Mouse (Mus musculus) adrenal gland, postnatal 36 days (tissue): Measurements from ENCODE around the gene Per1. TPM values are rescaled to one million over a fixed set of nuclear protein-coding genes. Genes with fewer than 3 reads are reported as not detected.

ENCODE experiments used
- DNase-seq, 2 experiments: peaks; one replicate each; pipeline ENCODE4 v3.0.0; 2021; ENCODE audit warnings: mixed read lengths in 1 of 2
- long read RNA-seq, 2 experiments: library from polyadenylated mRNA; stranded (forward); transcript quantifications; one replicate each; pipeline ENCODE4 v2.0.0; 2021; ENCODE audit warnings: borderline sequencing depth in 2 of 2
- total RNA-seq, 2 experiments: library from RNA; stranded (reverse); gene quantifications; 2 replicates each; pipeline ENCODE4 v1.2.3; 2021

The Per1 gene
- 100 to 1,000 TPM; 112 to 153 TPM for total RNA-seq
- long read RNA-seq, experiment 1, partial matches to known transcripts = 6 of 9 reads
- long read RNA-seq, experiment 1, other reads (novel, unspliced or antisense) = 3 of 9 reads
- long read RNA-seq, experiment 2, partial matches to known transcripts = 3 of 3 reads
- long read RNA-seq, experiment 2, other reads (novel, unspliced or antisense) = 0 of 3 reads

- DNase-seq = peak; percentile 98
Measured at GRCm38 (mm10) chr11:69094697-69095429, at the start of gene Per1. Per1 (plus strand) TSS chr11:69095217.

DNA sequence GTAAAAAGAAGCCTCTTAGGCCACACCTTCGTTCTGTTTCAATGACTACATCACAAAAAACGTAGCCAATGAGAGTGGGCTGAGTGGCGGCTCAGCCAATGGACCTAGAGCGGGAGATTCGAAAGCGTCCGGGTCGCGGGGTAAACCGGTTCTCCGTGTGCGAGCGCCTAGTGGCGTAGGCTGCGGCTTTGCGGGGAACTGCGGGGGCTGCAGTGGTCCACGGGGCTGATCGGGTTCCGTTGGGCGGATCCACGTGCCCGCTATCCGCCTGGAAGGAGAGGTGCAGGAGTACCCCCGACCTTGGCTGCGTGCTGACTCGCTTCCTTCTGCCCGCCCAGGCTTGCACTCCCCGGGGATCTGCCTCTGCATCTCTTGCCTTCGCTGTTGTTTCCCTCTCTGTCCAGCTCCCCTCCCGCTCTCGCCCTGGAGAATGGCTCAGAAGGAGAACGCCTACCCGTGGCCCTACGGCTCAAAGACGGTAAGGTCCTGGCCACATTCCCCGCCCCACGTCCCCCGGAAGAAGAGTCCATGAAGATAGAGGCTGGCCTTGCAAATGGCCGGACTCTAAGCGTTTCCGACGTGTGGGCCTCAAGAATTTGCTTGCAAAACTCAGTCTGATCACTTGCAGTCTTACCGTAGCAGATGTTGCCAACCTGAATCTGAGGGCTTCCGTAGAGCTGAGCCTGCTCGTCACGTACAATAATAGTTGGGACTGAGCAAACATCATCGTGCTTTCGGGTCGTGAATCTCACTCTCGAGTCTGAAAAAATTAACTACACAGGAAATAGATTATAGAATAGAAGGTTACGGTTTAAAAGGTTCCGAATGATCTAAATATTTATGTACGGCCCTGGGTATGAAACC is 49.3 kb upstream of the Per1 start, which contains the start of gene Aurkb:
TSS of gene Aurkb (plus strand) at position 117 of the 864 bp plus-strand sequence.
- DNase-seq = peak; percentile 87 to 90

DNA sequence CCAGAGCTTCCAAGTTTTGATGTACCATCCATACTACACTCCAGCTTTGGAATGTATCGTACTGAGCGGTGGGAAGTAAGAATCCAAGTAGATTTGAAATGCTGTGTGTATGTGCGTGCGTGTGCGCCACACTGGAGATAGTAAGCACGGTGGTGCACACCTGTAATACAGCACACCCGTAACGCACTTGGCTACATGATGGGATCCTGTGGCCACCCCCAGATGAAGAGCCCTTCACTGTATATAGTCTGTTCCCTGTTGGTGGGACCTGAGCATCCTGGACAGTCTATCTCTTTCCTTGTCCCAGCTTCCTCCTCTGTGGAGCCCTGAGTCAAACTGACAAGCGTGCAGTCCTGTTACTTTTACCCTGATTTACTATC is 48.6 kb upstream of the Per1 start:
- no peak for DNase-seq

DNA sequence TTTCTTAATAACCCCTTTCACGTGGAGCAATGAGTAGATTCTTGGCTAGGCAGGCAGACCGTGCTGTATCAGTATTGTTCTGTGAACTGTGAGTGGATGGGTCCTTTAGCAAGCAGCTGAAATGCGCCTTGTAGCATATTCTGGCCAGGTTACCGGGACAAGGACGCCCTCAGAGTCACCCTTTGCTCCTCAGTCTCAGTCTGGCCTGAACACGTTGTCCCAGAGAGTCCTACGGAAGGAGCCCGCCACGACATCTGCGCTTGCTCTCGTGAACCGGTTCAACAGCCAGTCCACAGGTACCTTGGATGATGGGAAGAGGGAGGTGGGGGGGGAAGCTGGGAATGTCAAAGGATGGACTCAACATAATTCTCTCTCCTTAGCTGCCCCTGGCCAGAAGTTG is 47.4 kb upstream of the Per1 start:
- DNase-seq = no peak

DNA sequence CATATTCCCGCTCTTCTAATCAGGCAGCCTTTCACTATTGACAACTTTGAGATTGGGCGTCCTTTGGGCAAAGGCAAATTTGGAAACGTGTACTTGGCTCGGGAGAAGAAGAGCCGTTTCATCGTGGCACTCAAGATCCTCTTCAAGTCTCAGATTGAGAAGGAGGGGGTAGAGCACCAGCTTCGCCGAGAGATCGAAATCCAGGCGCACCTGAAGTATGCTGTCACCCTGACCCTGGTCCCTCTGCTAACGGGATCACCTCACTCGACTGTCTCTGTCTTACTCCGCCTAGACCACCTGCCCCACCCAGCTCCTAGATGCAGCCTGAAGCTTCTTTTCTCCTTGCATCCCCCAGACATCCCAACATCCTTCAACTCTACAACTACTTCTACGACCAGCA is 46.9 kb upstream of the Per1 start:
- no peak for DNase-seq

- no peak for DNase-seq
Measured at GRCm38 (mm10) chr11:69050748-69051147, 44.3 kb upstream of the Per1 start.

GRCm38 (mm10) chr11:69051771-69052170 is 43.2 kb upstream of the Per1 start:
- DNase-seq = no peak

GRCm38 (mm10) chr11:69052824-69053421 is 42.1 kb upstream of the Per1 start:
- no peak for DNase-seq

- DNase-seq = no peak
Measured at GRCm38 (mm10) chr11:69053848-69054247, 41.2 kb upstream of the Per1 start.

DNA sequence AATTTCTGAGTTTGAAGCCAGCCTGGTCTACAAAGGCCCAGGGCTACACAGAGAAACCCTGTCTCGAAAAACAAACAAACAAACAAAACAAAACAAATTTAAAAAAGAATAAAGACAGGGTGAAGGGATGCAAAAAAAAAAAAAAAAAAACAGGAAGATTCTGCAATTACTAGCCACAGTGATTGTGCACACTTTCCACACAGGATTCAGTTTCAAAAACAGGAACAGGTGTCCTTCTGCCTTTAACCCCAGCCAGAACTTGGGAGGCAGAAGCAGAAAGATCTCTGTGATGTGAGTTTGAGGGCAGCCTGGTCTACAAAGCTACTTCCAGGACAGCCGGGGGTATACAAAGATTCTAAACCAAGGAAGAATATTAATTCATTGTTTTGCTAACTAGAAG is 36.8 kb upstream of the Per1 start:
- DNase-seq = no peak

GRCm38 (mm10) chr11:69058729-69059356 is 36.2 kb upstream of the Per1 start:
- no peak for DNase-seq

GRCm38 (mm10) chr11:69059357-69059974 is 35.6 kb upstream of the Per1 start, which contains the start of gene Borcs6:
Borcs6 (plus strand) TSS chr11:69059717.
- DNase-seq = peak; percentile 97 to 98

DNA sequence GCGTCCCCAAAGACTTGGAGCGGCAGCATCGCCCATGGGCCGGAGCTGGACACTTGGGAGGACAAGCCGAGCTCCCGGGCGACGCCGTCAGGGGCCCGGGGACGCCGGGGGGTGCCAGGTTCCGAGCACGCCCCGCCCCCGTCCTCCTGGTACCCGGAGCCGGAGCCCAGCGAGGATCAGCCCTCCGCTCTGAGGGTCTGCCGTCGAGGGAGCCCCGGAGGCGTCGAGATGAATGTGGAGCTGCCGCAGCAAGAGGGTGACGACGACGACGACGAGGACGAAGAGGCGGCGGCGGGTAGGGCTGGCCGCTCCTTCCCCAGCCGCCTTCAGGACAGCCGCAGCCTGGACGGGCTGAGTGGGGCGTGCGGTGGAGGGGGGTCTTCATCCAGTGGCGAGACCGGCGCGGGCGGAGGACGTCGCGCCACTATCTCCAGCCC is 35.0 kb upstream of the Per1 start:
- DNase-seq = peak; percentile 67 to 76

DNA sequence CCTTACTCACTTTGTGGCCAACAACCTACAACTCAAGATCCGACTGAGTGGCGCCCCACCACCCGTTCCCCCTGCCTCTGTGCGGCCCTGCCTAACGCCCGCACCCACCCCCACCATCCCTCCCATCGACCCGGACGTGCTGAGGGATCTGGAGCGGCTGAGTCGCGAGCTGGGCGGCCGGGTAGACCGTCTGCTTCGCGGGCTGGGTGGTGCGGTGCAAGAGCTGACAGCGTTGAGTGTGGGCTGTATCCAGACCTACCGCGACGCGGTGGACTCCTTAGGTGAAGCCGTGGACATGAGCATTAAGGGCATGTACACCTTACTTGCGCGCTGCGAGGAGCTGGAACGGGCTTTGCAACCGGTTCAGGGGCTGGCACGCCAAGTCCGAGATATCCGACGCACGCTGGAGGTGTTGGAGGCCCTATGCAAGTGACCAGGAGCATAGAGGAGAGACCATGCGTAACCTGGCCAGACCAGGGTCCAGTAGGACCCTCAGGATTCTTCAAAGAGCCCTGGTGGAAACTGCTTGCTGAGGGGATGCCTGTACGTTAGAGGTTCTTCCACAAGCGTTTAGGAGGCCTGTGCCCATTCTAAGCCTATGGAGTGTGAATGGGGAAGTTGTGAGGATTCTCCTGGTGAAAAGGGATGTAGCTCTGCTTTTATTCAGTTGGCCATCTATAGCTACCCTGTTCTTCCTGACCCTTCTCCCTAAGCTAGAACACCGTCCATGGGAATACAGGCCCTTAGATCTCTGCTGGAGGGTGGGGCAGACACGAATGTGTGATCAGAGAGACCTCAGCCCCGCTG is 34.4 kb upstream of the Per1 start:
- peak; percentile 57 to 60 for DNase-seq

DNA sequence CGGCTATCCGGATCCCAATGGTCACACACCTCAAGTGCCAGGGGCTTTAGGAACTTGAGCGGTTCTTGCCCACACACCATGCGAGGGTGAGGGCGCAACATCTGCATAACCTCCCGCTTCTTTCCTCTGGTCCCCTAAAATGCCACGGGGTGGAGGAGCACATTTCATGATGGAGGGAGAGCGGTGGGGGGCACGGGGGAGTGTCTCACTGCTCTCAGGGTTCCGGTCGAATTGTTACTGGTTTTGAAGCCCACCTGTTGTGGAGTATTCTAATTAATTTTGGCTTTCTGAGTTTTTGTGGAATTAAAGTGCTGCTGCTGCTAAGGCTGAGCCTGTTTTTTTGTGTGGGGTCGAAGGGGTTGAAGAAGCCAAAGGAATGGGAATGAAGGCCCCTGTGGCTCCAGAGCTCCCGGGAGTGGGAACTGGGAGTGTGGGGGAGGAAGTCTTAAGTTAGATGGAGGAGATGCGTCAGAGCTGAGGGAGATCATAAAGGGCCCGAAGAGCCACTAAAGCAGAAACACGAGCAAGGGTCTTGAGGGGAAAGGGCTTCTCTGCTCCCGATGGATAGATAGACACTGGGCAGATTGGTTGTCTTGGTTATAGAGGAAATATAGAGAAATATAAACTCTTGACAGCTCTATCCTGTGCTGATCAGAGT is 33.6 kb upstream of the Per1 start:
- DNase-seq = no peak

DNA sequence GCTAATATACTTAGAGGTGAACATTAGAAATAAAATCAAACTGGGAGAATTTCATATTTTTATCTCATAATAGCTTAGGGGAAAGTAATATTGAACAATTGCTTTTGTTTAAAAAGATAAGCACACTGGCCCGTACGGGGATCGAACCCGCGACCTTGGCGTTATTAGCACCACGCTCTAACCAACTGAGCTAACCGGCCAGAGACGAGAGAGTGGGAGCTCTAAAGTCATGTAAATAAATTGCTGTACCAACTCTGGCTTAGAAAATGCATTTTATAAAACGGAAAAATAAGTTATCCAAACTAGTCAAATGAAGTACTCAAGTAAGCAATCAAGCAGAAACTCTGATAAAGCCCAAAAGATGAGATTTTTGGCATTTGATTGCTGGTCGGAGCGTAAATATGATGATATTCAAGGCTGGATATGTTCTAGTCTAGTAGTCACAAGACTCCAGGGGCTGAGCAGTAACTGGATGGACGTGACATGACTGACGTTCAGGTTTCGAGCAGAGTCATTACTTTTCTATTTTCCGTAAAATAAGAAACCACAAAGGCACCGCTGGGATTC is 32.7 kb upstream of the Per1 start:
- peak; percentile 83 to 84 for DNase-seq

DNA sequence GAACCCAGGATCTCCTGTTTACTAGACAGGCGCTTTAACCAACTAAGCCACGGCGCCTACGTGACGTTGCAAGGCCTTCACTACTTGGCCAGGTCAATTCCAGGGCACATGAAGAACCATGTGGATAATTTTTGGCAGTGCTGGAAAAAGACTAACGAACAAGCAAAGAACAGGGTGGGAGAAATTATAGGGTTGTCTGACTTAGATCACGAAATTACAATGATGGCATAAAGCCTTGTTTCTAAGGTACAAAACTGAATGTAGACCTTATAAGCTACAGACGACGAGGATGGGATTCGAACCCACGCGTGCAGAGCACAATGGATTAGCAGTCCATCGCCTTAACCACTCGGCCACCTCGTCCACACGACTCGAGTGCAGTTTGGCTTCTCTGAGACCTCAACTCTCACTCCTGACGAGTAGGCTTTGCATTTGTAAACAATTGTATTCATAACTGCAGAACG is 32.2 kb upstream of the Per1 start:
- DNase-seq = peak; percentile 90 to 93

GRCm38 (mm10) chr11:69063413-69064201 is 31.4 kb upstream of the Per1 start:
- peak; percentile 82 to 88 for DNase-seq
